Mouse (Mus musculus): ENCODE data around the gene Fgf10. TPM values are rescaled to one million over a fixed set of nuclear protein-coding genes. Genes with fewer than 3 reads are reported as not detected.

The Fgf10 gene
- polyA plus RNA-seq, 1 experiment from 2014 or later, result 3.9 TPM

GRCm38 (mm10) chr13:118695103-118695502 is 25.5 kb downstream of the Fgf10 start:
- Histone ChIP-seq H3K4me3 (no peak overlapping the region), H3K4me1 (replicated peaks) (no peaks in the 10 kb centered on the region), H3K27ac (no peak overlapping the region), H3K9me3 (no peaks in the 10 kb centered on the region), H3K27me3 (ENCODE audit: insufficient read depth, poor library complexity, severe bottlenecking) (no peaks in the 10 kb centered on the region), H3K36me3 (no peaks in the 10 kb centered on the region)
- no peak for DNase-seq (ENCODE audit: low spot score)
- WGBS, result 23% methylated on average over 4 of the region's 4 CpGs

GRCm38 (mm10) chr13:118703727-118704126 is 34.1 kb downstream of the Fgf10 start:
- Histone ChIP-seq H3K4me3 (no peak overlapping the region), H3K36me3 (no peaks in the 10 kb centered on the region), H3K9me3 (no peaks in the 10 kb centered on the region), H3K27ac (no peak overlapping the region), H3K27me3 (ENCODE audit: insufficient read depth, poor library complexity, severe bottlenecking) (no peaks in the 10 kb centered on the region), H3K4me1 (replicated peaks) (no peaks in the 10 kb centered on the region)
- no peak for DNase-seq (ENCODE audit: low spot score)

- no peak overlapping the region for H3K4me3 ChIP-seq
Observed at GRCm38 (mm10) chr13:118705716-118706115, 36.1 kb downstream of the Fgf10 start.

GRCm38 (mm10) chr13:118709912-118710311 is 40.3 kb downstream of the Fgf10 start:
- no peak overlapping the region for H3K4me3 ChIP-seq
- WGBS, result 79% methylated on average over 1 of the region's 1 CpGs
- peaks cover 16% of the 10 kb centered on the region for H3K4me1 ChIP-seq (replicated peaks)
- no peaks in the 10 kb centered on the region for H3K36me3 ChIP-seq
- no peak overlapping the region for H3K27ac ChIP-seq
- H3K27me3 ChIP-seq (ENCODE audit: insufficient read depth, poor library complexity, severe bottlenecking), result peaks cover 16% of the 10 kb centered on the region
- DNase-seq (ENCODE audit: low spot score), result no peak
- no peaks in the 10 kb centered on the region for H3K9me3 ChIP-seq

More at GRCm38 (mm10) chr13:118705716-118706115, 36.1 kb downstream of the Fgf10 start:
- no peak for DNase-seq (ENCODE audit: low spot score)
- H3K27me3 ChIP-seq (ENCODE audit: insufficient read depth, poor library complexity, severe bottlenecking), result no peaks in the 10 kb centered on the region
- no peaks in the 10 kb centered on the region for H3K36me3 ChIP-seq
- H3K4me1 ChIP-seq (replicated peaks), result no peaks in the 10 kb centered on the region
- no peak overlapping the region for H3K27ac ChIP-seq
- 73% methylated on average over 3 of the region's 3 CpGs for WGBS
- H3K9me3 ChIP-seq, result no peaks in the 10 kb centered on the region

GRCm38 (mm10) chr13:118713626-118714150 is 44.1 kb downstream of the Fgf10 start:
- peak overlapping the region; percentile 76; the same call in 1 of the 2 replicates for H3K27ac ChIP-seq
- H3K36me3 ChIP-seq, result no peaks in the 10 kb centered on the region
- H3K27me3 ChIP-seq (ENCODE audit: insufficient read depth, poor library complexity, severe bottlenecking), result peaks cover 41% of the 10 kb centered on the region
- WGBS, result 0% methylated on average over 14 of the region's 14 CpGs
- DNase-seq (ENCODE audit: low spot score), result peak; percentile 26
- peak overlapping the region; percentile 63 for H3K4me3 ChIP-seq
- no peaks in the 10 kb centered on the region for H3K9me3 ChIP-seq
- H3K4me1 ChIP-seq (replicated peaks), result peaks cover 34% of the 10 kb centered on the region

GRCm38 (mm10) chr13:118714284-118715065 is 44.9 kb downstream of the Fgf10 start:
- under 1% methylated on average over 35 of the region's 36 CpGs for WGBS
- DNase-seq (ENCODE audit: low spot score), result peak; percentile 70
- Histone ChIP-seq H3K27me3 (ENCODE audit: insufficient read depth, poor library complexity, severe bottlenecking) (peaks cover 41% of the 10 kb centered on the region), H3K4me1 (replicated peaks) (peaks cover 34% of the 10 kb centered on the region), H3K4me3 (peak overlapping the region; percentile 63), H3K36me3 (no peaks in the 10 kb centered on the region), H3K27ac (peak overlapping the region; percentile 76), H3K9me3 (no peaks in the 10 kb centered on the region)

GRCm38 (mm10) chr13:118715066-118716018 is 45.8 kb downstream of the Fgf10 start:
- Histone ChIP-seq H3K4me3 (peak overlapping the region; percentile 63), H3K27ac (peak overlapping the region; percentile 76), H3K36me3 (no peaks in the 10 kb centered on the region), H3K4me1 (replicated peaks) (peaks cover 34% of the 10 kb centered on the region), H3K9me3 (no peaks in the 10 kb centered on the region), H3K27me3 (ENCODE audit: insufficient read depth, poor library complexity, severe bottlenecking) (peaks cover 41% of the 10 kb centered on the region)
- WGBS, result 3% methylated on average over 31 of the region's 31 CpGs
- peak; percentile 58 for DNase-seq (ENCODE audit: low spot score)

- no peaks in the 10 kb centered on the region for H3K9me3 ChIP-seq
- 4% methylated on average over 8 of the region's 8 CpGs for WGBS
- H3K4me3 ChIP-seq, result peak overlapping the region; percentile 63
- H3K4me1 ChIP-seq (replicated peaks), result peaks cover 34% of the 10 kb centered on the region
- no peaks in the 10 kb centered on the region for H3K36me3 ChIP-seq
- DNase-seq (ENCODE audit: low spot score), result peak; percentile 18
- peaks cover 41% of the 10 kb centered on the region for H3K27me3 ChIP-seq (ENCODE audit: insufficient read depth, poor library complexity, severe bottlenecking)
- H3K27ac ChIP-seq, result no peak overlapping the region
Observed at GRCm38 (mm10) chr13:118716265-118716664, 46.7 kb downstream of the Fgf10 start.

- 60% methylated on average over 1 of the region's 1 CpGs for WGBS
- H3K4me1 ChIP-seq (replicated peaks), result peaks cover 34% of the 10 kb centered on the region
- no peaks in the 10 kb centered on the region for H3K9me3 ChIP-seq
- H3K27me3 ChIP-seq (ENCODE audit: insufficient read depth, poor library complexity, severe bottlenecking), result peaks cover 41% of the 10 kb centered on the region
- peak overlapping the region; percentile 50; the same call in 1 of the 2 replicates for H3K27ac ChIP-seq
- H3K36me3 ChIP-seq, result no peaks in the 10 kb centered on the region
- peak overlapping the region; percentile 63 for H3K4me3 ChIP-seq
- no peak for DNase-seq (ENCODE audit: low spot score)
Observed at GRCm38 (mm10) chr13:118716726-118717125, 47.1 kb downstream of the Fgf10 start.

GRCm38 (mm10) chr13:118718396-118718795 is 48.8 kb downstream of the Fgf10 start:
- H3K36me3 ChIP-seq, result no peaks in the 10 kb centered on the region
- DNase-seq (ENCODE audit: low spot score), result no peak
- H3K27ac ChIP-seq, result no peak overlapping the region
- H3K4me3 ChIP-seq, result no peak overlapping the region
- H3K27me3 ChIP-seq (ENCODE audit: insufficient read depth, poor library complexity, severe bottlenecking), result peaks cover 32% of the 10 kb centered on the region
- 53% methylated on average over 3 of the region's 3 CpGs for WGBS
- peaks cover 32% of the 10 kb centered on the region for H3K4me1 ChIP-seq (replicated peaks)
- H3K9me3 ChIP-seq, result no peaks in the 10 kb centered on the region

- DNase-seq (ENCODE audit: low spot score), result no peak
- no peaks in the 10 kb centered on the region for H3K9me3 ChIP-seq
- no peak overlapping the region for H3K27ac ChIP-seq
- peaks cover under 1% of the 10 kb centered on the region; the same call in 1 of the 2 replicates for H3K4me1 ChIP-seq (replicated peaks)
- WGBS, result 67% methylated on average over 1 of the region's 1 CpGs
- H3K27me3 ChIP-seq (ENCODE audit: insufficient read depth, poor library complexity, severe bottlenecking), result peaks cover 8% of the 10 kb centered on the region; the same call in 1 of the 2 replicates
- no peak overlapping the region for H3K4me3 ChIP-seq
- H3K36me3 ChIP-seq, result no peaks in the 10 kb centered on the region
Observed at GRCm38 (mm10) chr13:118721668-118722067, 52.1 kb downstream of the Fgf10 start.

- 80% methylated on average over 12 of the region's 12 CpGs for WGBS
- no peak overlapping the region for H3K4me3 ChIP-seq
- H3K27ac ChIP-seq, result no peak overlapping the region
- H3K27me3 ChIP-seq (ENCODE audit: insufficient read depth, poor library complexity, severe bottlenecking), result no peaks in the 10 kb centered on the region
- no peaks in the 10 kb centered on the region for H3K36me3 ChIP-seq
- H3K9me3 ChIP-seq, result no peaks in the 10 kb centered on the region
- DNase-seq (ENCODE audit: low spot score), result no peak
- no peaks in the 10 kb centered on the region for H3K4me1 ChIP-seq (replicated peaks)
Observed at GRCm38 (mm10) chr13:118731850-118732552, 62.4 kb downstream of the Fgf10 start.
